In the genomic region with DNA sequence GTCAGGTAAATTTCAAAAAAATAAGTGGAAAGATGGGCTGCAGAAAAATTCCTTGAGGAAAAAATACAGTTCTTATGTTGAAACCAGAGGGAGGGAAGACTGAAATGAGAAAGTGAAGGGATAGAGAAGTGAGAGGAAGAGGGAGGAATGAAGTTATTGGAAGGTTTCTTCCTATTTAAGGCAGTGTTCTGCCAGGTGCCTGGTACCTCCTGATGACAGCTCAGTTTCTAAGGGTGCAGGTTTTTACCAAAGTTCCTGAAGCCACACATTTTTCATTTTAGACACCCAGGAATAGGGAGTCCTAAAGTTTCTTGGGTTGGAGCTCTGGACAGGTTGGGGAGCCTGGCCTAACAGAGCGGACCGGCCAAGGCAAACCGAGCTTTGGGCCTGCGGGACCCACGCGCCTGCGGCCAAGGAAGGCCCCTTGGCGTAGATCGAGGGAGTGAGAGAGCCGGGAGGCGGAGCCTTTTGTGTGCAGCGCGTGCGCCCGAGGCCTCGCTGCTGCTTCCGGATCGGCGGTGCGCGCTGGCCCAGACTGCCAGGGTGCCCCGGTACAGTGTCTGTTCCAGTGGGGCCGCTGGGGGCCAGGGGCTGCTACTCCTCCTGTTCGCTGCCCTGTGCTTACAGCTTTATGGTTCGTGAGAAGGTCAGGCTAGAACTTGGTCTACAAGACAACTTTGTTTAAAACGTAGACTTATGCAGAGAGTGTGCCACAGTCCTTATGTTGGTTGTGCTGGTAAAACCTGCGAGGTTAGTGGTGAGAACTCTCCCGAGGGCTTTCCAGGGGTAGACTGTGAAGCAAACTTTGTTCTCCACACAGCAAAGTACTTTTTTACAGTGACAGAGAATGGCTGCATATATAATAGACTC, we compare ENCODE assay signal across 8 mouse cellular contexts. TPM values are rescaled to one million over a fixed set of nuclear protein-coding genes. Genes with fewer than 3 reads are reported as not detected.
DNase-seq lines count a peak whose midpoint lies in the region; ATAC-seq and TF ChIP-seq lines count a peak whose summit lies in the region.

No protein-coding gene starts in this region.

- no peaks in the 10 kb centered on the region for H3K27me3 ChIP-seq in hindbrain, postnatal 0 days (ENCODE audit: insufficient read depth, low read length)
- H3K27me3 ChIP-seq in liver, adult 2 months (ENCODE audit: control insufficient read depth, insufficient read depth, low read length): no peaks in the 10 kb centered on the region
- H3K27me3 ChIP-seq in stomach, embryonic 14.5 days (ENCODE audit: control insufficient read depth, insufficient read depth, low read length): no peaks in the 10 kb centered on the region

- DNase-seq in frontal cortex, postnatal 25 days (ENCODE audit: low spot score in 2 of 2): no peak
- peak; percentile 56 to 72 for DNase-seq in cerebellum, postnatal 25 days
- peak; percentile 67 to 79 for DNase-seq in gastrocnemius, adult 8-10 months (ENCODE audit: low spot score in 2 of 2)
- peak; percentile 77 for DNase-seq in hindbrain, postnatal 0 days (ENCODE audit: low spot score)
- DNase-seq in liver, adult 2 months (ENCODE audit: extremely low read depth, low read depth, low spot score): peak; percentile 70

- peak overlapping the region; percentile 28; the same call in 1 of the 2 replicates for H3K9ac ChIP-seq in hindbrain, postnatal 0 days (replicated peaks; ENCODE audit: low read length)
- peak overlapping the region; percentile 95 for H3K9ac ChIP-seq in liver, adult 2 months (ENCODE audit: low read depth, low read length)
- H3K9ac ChIP-seq in stomach, embryonic 14.5 days (replicated peaks; ENCODE audit: low read depth, low read length): peak overlapping the region; percentile 34

- H3K9me3 ChIP-seq in hindbrain, postnatal 0 days (ENCODE audit: low read length): no peaks in the 10 kb centered on the region
- H3K9me3 ChIP-seq in stomach, embryonic 14.5 days (ENCODE audit: control insufficient read depth, low read depth, low read length): no peaks in the 10 kb centered on the region

- peaks cover 31% of the 10 kb centered on the region; the same call in 1 of the 2 replicates for H3K79me2 ChIP-seq in liver, adult 2 months (ENCODE audit: control insufficient read depth, insufficient read depth, low read length)

- under 1% methylated on average over 28 of the region's 28 CpGs for WGBS in hindbrain, postnatal 0 days
- WGBS in liver, adult 2 months: 3% methylated on average over 28 of the region's 28 CpGs
- 1% methylated on average over 28 of the region's 28 CpGs for WGBS in stomach, embryonic 14.5 days

- peak; percentile 74 for ATAC-seq in frontal cortex, adult (ENCODE audit: low TSS enrichment)
- peak; percentile 86 for ATAC-seq in hindbrain, postnatal 0 days
- ATAC-seq in monocyte, adult 5-6 weeks (replicated peaks; ENCODE audit: insufficient number of reproducible peaks, low FRiP score, low TSS enrichment, poor library complexity, severe bottlenecking): peak; percentile 75; the same call in 1 of the 2 replicates
- peak; percentile 75; the same call in 1 of the 2 replicates for ATAC-seq in stomach, embryonic 14.5 days (ENCODE audit: insufficient number of reproducible peaks, insufficient read depth, low FRiP score, low read depth)

- H3K27ac ChIP-seq in hindbrain, postnatal 0 days: 0 out of 2 replicates have a peak overlapping the region, but pooled peaks have one; percentile 17
- H3K27ac ChIP-seq in liver, adult 2 months (replicated peaks; ENCODE audit: insufficient read depth, low read depth, low read length): peak overlapping the region; percentile 85
- peak overlapping the region; percentile 68 for H3K27ac ChIP-seq in stomach, embryonic 14.5 days (ENCODE audit: low read length)

- H3K4me2 ChIP-seq in hindbrain, postnatal 0 days (ENCODE audit: low read depth, low read length): peak overlapping the region; percentile 66
- peak overlapping the region; percentile 59 for H3K4me2 ChIP-seq in stomach, embryonic 14.5 days (replicated peaks; ENCODE audit: low read depth, low read length)

- no peak for TF ChIP-seq CTCF in hindbrain, postnatal 0 days (IDR thresholded peaks at IDR 0.05; ENCODE audit: low read depth)
- TF ChIP-seq CTCF in liver, adult 2 months (IDR thresholded peaks at IDR 0.05; ENCODE audit: low read depth, low read length): no peak

- H3K36me3 ChIP-seq in hindbrain, postnatal 0 days (ENCODE audit: insufficient read depth, low read length): no peaks in the 10 kb centered on the region
- H3K36me3 ChIP-seq in liver, adult 2 months (ENCODE audit: control insufficient read depth, insufficient read depth, low read length): no peaks in the 10 kb centered on the region
- no peaks in the 10 kb centered on the region for H3K36me3 ChIP-seq in stomach, embryonic 14.5 days (ENCODE audit: control insufficient read depth, insufficient read depth, low read length)

- H3K4me3 ChIP-seq in hindbrain, postnatal 0 days (ENCODE audit: low read length): peak overlapping the region; percentile 32
- peak overlapping the region; percentile 86 for H3K4me3 ChIP-seq in liver, adult 2 months (ENCODE audit: insufficient read depth, low read depth, low read length)
- peak overlapping the region; percentile 37 for H3K4me3 ChIP-seq in stomach, embryonic 14.5 days (ENCODE audit: low read depth, low read length)

- H3K4me1 ChIP-seq in hindbrain, postnatal 0 days (ENCODE audit: insufficient read depth, low read length): no peaks in the 10 kb centered on the region
- peaks cover 21% of the 10 kb centered on the region for H3K4me1 ChIP-seq in liver, adult 2 months (ENCODE audit: control insufficient read depth, insufficient read depth, low read length)
- H3K4me1 ChIP-seq in stomach, embryonic 14.5 days (ENCODE audit: control insufficient read depth, insufficient read depth, low read length): 0 out of 2 replicates have a peak, but pooled peaks cover 5% of the 10 kb centered on the region

- no peak for TF ChIP-seq POLR2A in liver, adult 2 months (IDR thresholded peaks at IDR 0.05; ENCODE audit: extremely low read depth, insufficient read depth, low read length)

RNA-seq across cellular contexts. Expression of a gene that starts 19.5 kb away (rescaled TPM):
- total RNA-seq in gastrocnemius, adult 8-10 months (2022): 10 to 100 TPM; 21.7 to 33.4 (median 27.0) TPM
- total RNA-seq in hindbrain, postnatal 0 days (2014; rRNA removed): 31.4 and 33.6 TPM in 2 replicates
- polyA plus RNA-seq in hindbrain, postnatal 0 days (2015; fragmentation: Nextera tagmentation; extraction: Ambion mirVana): 42.1 and 44.4 TPM in 2 replicates
- total RNA-seq in liver, adult 2 months (2014; rRNA removed): 15.4 and 15.6 TPM in 2 replicates
- 4.3 TPM in 2 replicates for polyA plus RNA-seq in liver, adult 2 months (2012; rRNA removed)
- 32.5 to 44.3 TPM (median 37.2 TPM) in 3 replicates for total RNA-seq in monocyte, adult 5-6 weeks (2017)
- 55.1 and 60.2 TPM in 2 replicates for polyA plus RNA-seq in stomach, embryonic 14.5 days (2014; fragmentation: Nextera tagmentation; extraction: Ambion mirVana)

Comparison
In these comparisons a context has a peak if more than half of its experiments do, and no peak if none do; other contexts are left out.
1. DNase-seq: peak in cerebellum, postnatal 25 days (2 of 2), gastrocnemius, adult 8-10 months (2 of 2), hindbrain, postnatal 0 days (single experiment) and liver, adult 2 months (single experiment); none in frontal cortex, postnatal 25 days (0 of 2).
2. H3K27ac ChIP-seq: peak in every context shown above with its lines; median percentile 85 in liver, adult 2 months; 68 in stomach, embryonic 14.5 days; 17 in hindbrain, postnatal 0 days.
3. H3K4me3 ChIP-seq: peak in every context shown above with its lines; median percentile 86 in liver, adult 2 months; 37 in stomach, embryonic 14.5 days; 32 in hindbrain, postnatal 0 days.
4. H3K9ac ChIP-seq: peak in every context shown above with its lines; median percentile 95 in liver, adult 2 months; 34 in stomach, embryonic 14.5 days; 28 in hindbrain, postnatal 0 days.
5. Peak in every context shown above with its lines, with median percentiles within 50 percentile points of each other: ATAC-seq.